Mouse (Mus musculus) embryonic stem cell, embryonic (primary cell): Measurements from ENCODE around the gene Elf3.
"Not testable (repeated sequence)": the region's sequence is repeated elsewhere in the genome, so short reads cannot be mapped to it uniquely, and the experiment has no call there.

ENCODE experiments used
- CTCF ChIA-PET, 4 experiments: fragments of 300-600 bp in 2 of 4; fragments of 350-600 bp in 2 of 4; sonication (Branson Sonifier 250); formaldehyde crosslinking; loops; one replicate each; lab custom pipeline; 2022; ENCODE audit warnings: inconsistent platforms in 2 of 4; lab: Charles Lee
- POLR2A ChIA-PET, 4 experiments: fragments of 300-600 bp in 2 of 4; fragments of 350-600 bp in 2 of 4; sonication (Branson Sonifier 250); formaldehyde crosslinking; loops; one replicate each; lab custom pipeline; 2022; ENCODE audit warnings: antibody characterized with exemption in 4 of 4, inconsistent platforms in 1 of 4; lab: Charles Lee

Gene Elf3

DNA sequence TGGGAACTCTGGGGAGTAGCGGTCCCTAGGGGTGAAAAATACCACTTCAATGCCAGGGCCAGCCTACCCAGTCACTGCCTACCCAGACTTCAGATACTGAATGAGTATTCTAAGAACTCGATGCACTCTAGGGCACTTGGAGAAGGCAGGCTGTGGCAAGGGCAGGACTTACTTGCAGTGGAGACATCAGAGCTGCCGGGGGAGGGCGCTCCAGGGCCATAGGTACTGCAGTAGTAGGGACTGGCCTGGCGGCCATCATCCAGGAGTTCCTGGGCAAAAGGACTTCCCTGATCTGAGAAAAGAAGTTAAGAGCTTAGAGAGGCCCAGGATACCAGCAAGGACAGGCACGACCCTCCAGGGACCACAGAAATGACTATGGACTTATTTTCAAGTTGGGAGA is 2.1 kb downstream of the Elf3 start:
- ChIA-PET CTCF (interaction anchor here (0.6 to 8.1 kb wide), 20 partner anchors 8 to 151 kb away, joined by 3 to 98 read pairs (median 4); no protein-coding TSS in a partner anchor), POLR2A (interaction anchor here in 3 of 4 experiments (0.5 to 17.2 kb wide), 38 partner anchors 6 to 473 kb away, joined by 3 to 299 read pairs (median 5); partner anchors contain the start of genes Timm17a (in 2 of the 3), Arl8a (in 1 of the 3), Gpr37l1 (in 1 of the 3) and Rnpep (in 1 of the 3))

DNA sequence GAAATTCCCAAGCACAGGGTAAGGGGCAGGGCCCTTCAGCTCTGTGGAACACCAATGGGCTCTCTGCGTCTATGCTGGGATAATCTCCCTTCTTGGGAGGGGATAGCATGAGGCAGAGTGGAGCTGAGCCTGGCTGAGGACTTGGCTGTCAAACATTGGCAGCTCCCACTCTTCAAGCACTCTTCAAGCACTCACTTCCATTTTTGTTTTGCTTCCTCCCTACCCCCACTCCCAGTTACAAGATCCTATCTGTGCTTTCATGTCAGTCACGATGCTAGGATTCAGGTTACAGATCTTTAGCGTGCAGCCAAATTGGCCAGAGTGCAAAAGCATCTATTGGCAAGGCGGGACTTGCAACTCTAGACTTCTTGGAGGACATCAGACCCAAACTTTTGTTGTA is 5.5 kb downstream of the Elf3 start:
- POLR2A ChIA-PET, result interaction anchor here (0.6 to 17.2 kb wide), 18 partner anchors 30 to 1174 kb away, joined by 3 to 299 read pairs (median 4); partner anchors contain the start of gene Btg2 (in 1 of the 4)
- CTCF ChIA-PET, result interaction anchor here in 2 of 4 experiments (0.6 to 2.1 kb wide), 2 partner anchors 80 to 81 kb away, joined by 7 to 13 read pairs; no protein-coding TSS in a partner anchor

DNA sequence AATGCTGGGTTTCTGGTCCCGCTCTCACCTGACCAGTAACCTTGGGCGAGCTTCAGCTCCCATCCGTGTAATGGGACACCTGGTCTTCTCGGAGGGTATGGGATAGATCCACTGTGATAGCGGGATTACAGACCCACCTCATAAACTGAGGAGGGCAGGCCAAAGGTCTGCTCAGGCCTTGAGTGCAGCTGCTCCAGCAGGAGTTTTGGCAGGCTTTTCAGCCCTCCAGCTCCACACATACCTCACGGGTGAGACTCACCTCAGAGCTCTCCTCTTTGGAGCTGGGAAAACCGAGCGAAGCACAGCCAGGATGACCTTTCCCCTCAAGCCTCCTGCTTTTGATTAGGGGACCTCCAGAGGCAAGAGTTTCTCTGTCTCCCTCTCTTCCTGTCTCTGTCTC is 7.0 kb downstream of the Elf3 start:
- CTCF ChIA-PET, result interaction anchor here (0.5 to 4.8 kb wide), 8 partner anchors 10 to 1558 kb away, joined by 3 to 23 read pairs (median 4); no protein-coding TSS in a partner anchor
- POLR2A ChIA-PET, result interaction anchor here (0.6 to 17.2 kb wide), 39 partner anchors 7 to 716 kb away, joined by 3 to 299 read pairs (median 5); partner anchors contain the start of genes Arl8a (in 2 of the 4), Elf3 (in 2 of the 4) and Lmod1 (in 1 of the 4)

DNA sequence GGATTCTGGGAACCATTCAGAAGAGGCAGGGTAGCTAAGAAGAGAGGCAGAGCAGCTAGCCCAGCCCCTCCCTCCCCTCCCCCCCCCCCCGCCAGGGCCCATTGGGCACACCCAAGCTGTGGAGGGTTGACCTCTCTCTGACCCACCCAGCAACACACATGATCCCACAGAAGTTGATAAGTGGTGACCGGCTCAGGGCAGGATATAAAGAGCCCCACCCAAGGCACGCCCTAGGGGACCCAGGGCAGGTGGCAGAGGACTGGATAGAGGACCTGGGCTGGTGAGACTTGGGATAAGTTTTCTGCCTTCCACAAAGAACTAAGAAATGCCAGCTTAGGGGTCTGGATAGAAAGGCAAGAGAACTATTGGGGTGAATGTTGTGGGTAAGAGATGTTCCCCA is 7.7 kb downstream of the Elf3 start:
- CTCF ChIA-PET, result interaction anchor here in 3 of 4 experiments (0.6 to 4.8 kb wide), 7 partner anchors 11 to 884 kb away, joined by 3 to 23 read pairs (median 4); no protein-coding TSS in a partner anchor
- POLR2A ChIA-PET, result interaction anchor here (0.6 to 17.2 kb wide), 41 partner anchors 8 to 716 kb away, joined by 3 to 299 read pairs (median 6); partner anchors contain the start of genes Arl8a (in 2 of the 4) and Elf3 (in 2 of the 4)

DNA sequence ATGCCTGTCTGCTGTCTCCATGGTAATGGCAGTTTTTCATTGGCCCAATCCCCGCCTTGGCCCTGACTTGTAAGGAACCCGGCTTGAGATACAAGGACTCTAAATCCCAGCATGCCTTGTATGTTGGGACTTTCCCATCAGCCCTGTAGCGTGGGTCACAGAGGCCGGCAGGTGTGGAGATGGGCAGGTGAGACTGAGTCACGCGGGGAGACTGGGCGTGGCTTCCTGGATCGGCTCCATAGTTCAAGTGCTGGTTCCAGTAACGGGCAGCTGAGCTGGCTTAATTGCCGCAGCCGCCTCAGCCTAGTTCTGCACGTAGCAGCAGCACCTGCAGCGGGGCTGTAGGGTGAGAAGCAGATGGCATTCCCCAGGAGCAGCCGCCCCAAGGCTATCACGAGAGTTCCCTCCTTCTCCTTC is 9.9 kb downstream of the Elf3 start:
- POLR2A ChIA-PET, result interaction anchor here (0.6 to 17.2 kb wide), 72 partner anchors 9 to 1115 kb away, joined by 3 to 299 read pairs (median 5); partner anchors contain the start of genes Elf3 (in 3 of the 4), Ube2t (in 2 of the 4), Arl8a (in 1 of the 4) and Gpr37l1 (in 1 of the 4)
- CTCF ChIA-PET, result interaction anchor here in 3 of 4 experiments (0.6 to 4.8 kb wide), 10 partner anchors 8 to 138 kb away, joined by 3 to 23 read pairs (median 4); partner anchors contain the start of gene Elf3 (in 2 of the 3)

DNA sequence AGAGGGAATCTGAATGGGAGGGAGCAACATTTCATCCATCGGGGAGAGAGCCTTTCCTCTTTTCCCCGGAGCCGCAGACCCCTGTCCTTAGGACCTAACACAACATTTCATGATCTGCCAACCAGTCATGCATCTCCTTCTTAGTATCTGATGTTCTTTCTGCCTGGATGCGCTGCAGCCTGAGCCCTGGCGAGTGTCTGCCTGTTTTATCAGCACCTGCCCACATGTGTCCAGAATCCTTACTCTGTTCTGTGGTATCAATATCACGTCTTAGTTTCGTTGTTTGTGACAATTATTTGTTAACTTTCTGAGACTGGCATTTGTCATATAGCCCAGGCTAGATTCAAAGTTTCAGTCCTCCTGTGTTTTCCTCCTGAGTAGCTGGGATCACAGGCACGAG is 14.4 kb downstream of the Elf3 start:
- POLR2A ChIA-PET, result interaction anchor here in 2 of 4 experiments (0.6 to 1.2 kb wide), 3 partner anchors 14 to 45 kb away, joined by 3 to 4 read pairs (median 3); partner anchors contain the start of gene Elf3 (in 1 of the 2)
- CTCF ChIA-PET, result no interaction called here

DNA sequence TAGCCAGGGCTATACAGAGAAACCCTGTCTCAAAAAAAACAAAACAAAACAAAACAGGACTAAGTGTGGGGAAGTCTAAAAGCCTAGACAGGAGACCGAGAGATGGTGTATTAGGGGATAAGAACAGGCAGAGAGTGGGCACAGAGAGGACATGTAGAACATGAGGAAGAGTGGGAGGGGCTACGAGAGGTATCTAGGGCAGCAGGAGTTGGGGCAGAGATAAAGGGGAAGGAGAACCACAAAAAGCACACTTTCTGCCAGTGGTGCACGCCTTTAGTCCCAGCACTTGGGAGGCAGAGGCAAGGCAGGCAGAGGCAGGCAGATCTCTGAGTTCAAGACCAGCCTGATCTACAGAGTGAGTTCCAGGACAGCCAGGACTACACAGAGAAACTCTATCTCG is 18.2 kb downstream of the Elf3 start:
- CTCF ChIA-PET, result not testable (repeated sequence)
- POLR2A ChIA-PET, result interaction anchor here in 3 of 4 experiments (1.2 to 4.0 kb wide), 6 partner anchors 8 to 68 kb away, joined by 3 to 20 read pairs (median 6); partner anchors contain the start of gene Elf3 (in 1 of the 3)

DNA sequence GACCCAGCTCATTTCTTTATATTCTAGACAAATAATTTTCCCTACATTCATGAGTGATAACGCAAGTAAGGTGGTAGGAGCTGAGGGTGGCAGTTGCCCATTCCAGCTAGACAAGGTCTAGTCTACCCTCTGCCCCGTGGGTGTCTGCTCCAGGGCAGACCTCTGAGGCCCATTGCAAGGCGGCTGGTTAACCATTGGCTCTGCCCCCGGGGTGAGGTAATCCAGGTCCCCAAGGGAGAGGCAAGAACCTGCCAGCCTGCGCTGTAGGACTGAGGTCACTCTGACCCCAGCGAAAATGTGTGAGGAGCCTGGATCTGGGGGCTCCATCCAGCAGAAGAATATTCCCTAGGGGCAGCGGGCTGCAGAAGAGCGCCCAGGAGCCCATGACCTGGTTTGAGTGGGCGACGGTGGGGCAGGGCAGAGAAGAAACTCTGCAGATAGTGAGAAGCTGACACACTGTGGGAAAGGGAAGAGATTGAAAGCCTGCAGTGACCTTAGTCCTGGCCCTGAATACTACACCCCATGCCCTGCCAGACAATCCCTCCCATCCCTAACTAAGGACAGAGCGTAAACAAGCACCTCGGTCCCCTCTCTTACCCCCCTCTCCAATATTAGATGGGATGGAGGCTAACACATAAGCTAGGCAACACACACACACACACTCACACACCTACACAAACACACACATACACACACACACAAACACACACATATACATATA is 21.1 kb downstream of the Elf3 start:
- ChIA-PET POLR2A (interaction anchor here (0.5 to 4.0 kb wide), 14 partner anchors 11 to 39 kb away, joined by 3 to 20 read pairs (median 4); no protein-coding TSS in a partner anchor), CTCF (no interaction called here)

DNA sequence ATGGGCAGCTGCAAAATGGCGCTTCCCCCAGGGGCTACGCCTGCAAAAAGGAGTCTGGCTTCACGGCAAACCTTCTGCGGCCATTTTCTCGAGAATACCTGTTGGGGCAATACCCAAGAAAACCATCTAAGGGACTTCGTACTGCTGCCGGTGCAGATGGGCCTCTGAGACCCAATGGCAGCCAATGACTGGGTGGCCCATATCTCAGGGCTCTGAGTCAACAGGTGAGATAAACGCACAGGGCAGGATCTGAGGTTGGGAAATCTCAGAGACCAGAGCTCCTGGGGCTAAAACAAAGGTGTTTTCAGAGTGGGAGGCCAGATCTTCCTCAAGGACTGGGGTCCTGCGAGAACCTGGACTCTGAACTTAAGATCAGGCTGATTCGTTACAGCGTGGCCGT is 23.6 kb downstream of the Elf3 start:
- POLR2A ChIA-PET, result interaction anchor here (0.6 to 3.8 kb wide), 42 partner anchors 9 to 267 kb away, joined by 3 to 24 read pairs (median 4); partner anchors contain the start of genes Elf3 (in 3 of the 4) and Arl8a (in 1 of the 4)
- CTCF ChIA-PET, result interaction anchor here in 2 of 4 experiments (0.8 to 1.2 kb wide), 4 partner anchors 10 to 63 kb away, joined by 3 to 6 read pairs (median 3); no protein-coding TSS in a partner anchor

DNA sequence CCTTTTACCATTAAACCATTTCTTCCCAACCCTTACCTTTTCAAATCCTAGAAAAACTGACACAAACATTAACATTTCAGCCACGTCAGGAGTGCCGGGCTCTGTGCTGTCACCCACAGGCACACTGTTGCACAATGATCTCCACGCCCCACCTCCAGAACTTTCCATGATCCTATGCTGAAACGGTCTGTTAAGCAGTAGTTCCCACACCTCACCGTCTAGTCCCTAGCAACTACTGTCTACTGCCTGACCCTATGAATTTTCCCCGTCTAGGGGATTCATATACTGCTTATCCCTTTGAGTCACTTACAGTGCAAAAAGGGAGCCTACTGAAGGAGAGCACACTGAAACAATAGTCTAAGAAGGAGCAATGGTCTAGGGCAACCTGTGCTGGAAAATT is 24.4 kb downstream of the Elf3 start:
- POLR2A ChIA-PET, result interaction anchor here (0.7 to 3.8 kb wide), 32 partner anchors 9 to 104 kb away, joined by 3 to 24 read pairs (median 5); partner anchors contain the start of gene Elf3 (in 2 of the 4)
- CTCF ChIA-PET, result interaction anchor here in 1 of 4 experiments (0.8 to 1.2 kb wide), 2 partner anchors 10 to 62 kb away, joined by 3 read pairs; no protein-coding TSS in a partner anchor

DNA sequence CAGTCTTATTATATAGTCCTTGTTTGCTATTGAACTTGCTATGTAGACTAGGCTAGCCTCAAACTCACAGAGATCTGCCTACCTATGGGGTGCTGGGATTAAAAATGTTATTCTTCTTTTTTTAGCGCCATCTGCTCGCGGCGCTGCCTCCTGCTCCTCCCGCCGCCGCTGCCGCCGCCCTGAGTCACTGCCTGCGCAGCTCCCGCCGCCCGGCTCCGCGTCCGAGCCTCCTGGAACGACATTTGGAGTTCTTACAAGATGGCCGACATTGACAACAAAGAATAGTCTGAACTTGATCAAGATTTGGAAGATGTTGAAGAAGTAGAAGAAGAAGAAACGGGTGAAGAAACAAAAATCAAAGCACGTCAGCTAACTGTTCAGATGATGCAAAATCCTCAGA is 26.5 kb downstream of the Elf3 start:
- CTCF ChIA-PET, result interaction anchor here in 1 of 4 experiments (1.3 kb wide), 1 partner anchor 60 kb away, joined by 5 read pairs; no protein-coding TSS in a partner anchor
- POLR2A ChIA-PET, result interaction anchor here in 2 of 4 experiments (1.2 to 2.8 kb wide), 8 partner anchors 12 to 43 kb away, joined by 3 to 15 read pairs (median 5); no protein-coding TSS in a partner anchor

DNA sequence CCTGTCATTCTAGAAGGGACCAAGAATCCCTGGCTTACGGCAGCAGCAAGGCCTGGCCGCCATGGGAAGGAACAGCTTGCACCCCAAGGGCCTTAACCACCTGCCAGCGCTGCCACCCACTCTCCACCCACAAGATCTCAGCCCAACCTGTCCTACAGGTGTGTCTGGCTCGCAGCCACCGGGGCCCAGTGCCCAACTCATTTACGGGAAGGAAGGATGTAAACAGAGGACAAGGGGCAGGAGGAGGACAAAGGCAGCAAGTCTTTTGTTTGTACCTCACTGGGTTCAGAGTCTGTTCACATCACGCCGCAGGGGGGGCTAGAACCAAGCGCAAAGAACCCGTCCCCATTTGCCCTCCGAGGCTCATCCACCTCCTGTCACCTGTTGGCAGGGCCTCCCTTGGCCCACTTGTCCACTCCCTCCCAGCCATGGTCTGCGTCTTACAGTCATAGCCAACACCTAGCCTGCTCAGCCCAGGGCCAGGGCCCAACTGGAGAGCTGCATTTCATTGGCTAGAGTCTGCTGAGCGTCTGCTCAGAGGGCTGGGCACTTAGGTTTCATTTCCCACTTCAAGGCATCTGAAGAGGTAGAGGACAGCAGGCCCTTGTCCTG is 30.9 kb downstream of the Elf3 start:
- ChIA-PET POLR2A (interaction anchor here in 3 of 4 experiments (0.6 to 3.7 kb wide), 7 partner anchors 10 to 143 kb away, joined by 3 to 21 read pairs (median 4); partner anchors contain the start of gene Elf3 (in 2 of the 3)), CTCF (interaction anchor here in 1 of 4 experiments (0.5 kb wide), 1 partner anchor 27 kb away, joined by 3 read pairs; no protein-coding TSS in a partner anchor)

DNA sequence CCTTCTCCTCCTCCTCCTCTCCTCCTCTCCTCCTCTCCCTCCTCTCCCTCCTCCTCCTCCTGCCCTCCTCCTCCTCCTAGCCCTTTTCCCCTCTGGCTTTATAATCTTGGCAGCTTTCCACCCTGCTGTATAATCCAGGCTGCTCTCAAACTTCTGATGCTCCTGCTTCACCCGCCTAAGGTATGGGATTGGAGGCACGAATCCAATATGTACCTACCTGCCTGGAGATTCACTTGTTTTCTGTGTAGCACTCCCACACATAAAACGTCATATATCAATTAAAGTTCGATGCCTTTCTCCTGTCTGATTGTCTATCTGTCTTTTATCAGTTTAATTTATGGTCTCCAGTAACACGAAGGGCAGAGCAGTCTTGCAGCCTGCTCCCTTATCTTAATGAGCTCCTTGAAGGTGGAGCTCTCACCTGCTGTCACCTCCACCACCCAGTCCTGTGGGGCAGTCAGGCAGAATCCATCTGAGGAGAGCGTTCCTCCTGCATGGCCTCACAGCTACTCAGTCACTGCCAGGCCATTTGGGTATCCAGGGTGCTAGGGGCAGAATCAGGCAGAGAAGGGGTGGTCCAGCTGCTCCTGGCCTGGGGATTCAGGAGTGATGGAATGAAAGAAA is 33.3 kb downstream of the Elf3 start:
- POLR2A ChIA-PET, result interaction anchor here in 2 of 4 experiments (0.8 to 3.7 kb wide), 21 partner anchors 8 to 238 kb away, joined by 3 to 21 read pairs (median 5); partner anchors contain the start of gene Elf3 (in 2 of the 2)
- CTCF ChIA-PET, result interaction anchor here in 3 of 4 experiments (0.7 to 1.6 kb wide), 6 partner anchors 9 to 70 kb away, joined by 3 to 6 read pairs (median 3); no protein-coding TSS in a partner anchor

DNA sequence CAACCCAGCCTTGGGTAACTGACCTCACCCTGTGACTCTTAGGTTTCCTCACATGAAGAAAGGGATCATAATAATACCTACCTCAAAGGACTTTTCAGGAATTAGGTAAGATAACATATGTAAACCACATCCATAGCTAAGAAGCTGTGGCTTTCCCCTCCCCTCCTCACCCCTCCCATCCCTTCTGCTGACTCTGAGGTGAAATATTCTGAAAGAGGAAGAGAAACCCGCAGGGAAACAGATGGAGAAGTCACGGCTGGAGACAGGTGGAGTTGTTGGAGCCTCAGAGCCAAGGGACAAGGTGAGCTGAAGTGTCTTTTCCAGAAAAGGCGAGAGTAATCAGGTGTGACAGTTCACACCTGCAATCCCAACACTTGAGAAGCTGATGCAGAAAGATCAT is 34.2 kb downstream of the Elf3 start:
- ChIA-PET POLR2A (interaction anchor here in 2 of 4 experiments (0.6 to 3.7 kb wide), 15 partner anchors 10 to 271 kb away, joined by 3 to 21 read pairs (median 3); partner anchors contain the start of gene Elf3 (in 2 of the 2)), CTCF (interaction anchor here in 3 of 4 experiments (0.7 to 1.6 kb wide), 5 partner anchors 10 to 120 kb away, joined by 3 read pairs; no protein-coding TSS in a partner anchor)

DNA sequence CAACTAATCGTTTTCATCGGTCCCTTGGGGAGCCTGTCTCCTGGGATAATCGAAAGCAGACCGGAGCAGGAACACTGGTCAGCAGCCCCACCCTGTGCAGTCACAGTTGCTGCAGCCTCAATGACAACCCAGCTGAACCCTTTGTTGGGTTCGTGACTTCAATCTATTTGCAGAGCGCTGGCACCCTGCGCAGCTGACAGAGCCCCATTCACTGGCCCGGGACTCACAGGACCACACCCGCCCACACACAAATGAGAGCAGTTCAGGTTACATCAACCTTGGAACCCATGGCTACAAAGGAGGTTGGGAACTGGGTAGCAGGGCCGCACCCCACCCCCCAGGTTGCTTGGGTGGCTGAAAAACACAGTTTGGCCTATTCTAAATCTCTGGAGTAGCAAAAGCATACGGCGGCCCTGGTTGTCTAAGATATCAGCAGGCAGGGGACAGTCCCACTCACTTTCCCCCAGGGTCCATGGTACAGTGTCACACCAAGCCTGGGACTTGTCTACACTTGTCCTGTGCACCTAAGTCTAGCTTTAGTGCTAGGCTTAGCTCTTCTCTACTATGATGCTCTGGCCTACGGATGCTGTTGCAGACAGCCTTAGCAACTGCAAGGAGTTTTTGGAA is 40.6 kb downstream of the Elf3 start:
- CTCF ChIA-PET, result interaction anchor here in 2 of 4 experiments (0.6 to 1.4 kb wide), 4 partner anchors 41 to 459 kb away, joined by 3 to 6 read pairs (median 4); partner anchors contain the start of gene Elf3 (in 1 of the 2)

More for the DNA sequence above, 40.6 kb downstream of the Elf3 start:
- POLR2A ChIA-PET, result interaction anchor here in 3 of 4 experiments (0.6 to 3.7 kb wide), 39 partner anchors 8 to 703 kb away, joined by 3 to 30 read pairs (median 5); partner anchors contain the start of gene Elf3 (in 1 of the 3)
